Mouse (Mus musculus) kidney, postnatal 0 days (tissue): ENCODE measurements around the gene Cers5. TPM values are rescaled to one million over a fixed set of nuclear protein-coding genes. Genes with fewer than 3 reads are reported as not detected.
A peak's percentile ranks its signal among the peaks of the same experiment; 100 is the strongest.

Experiments used
- ATAC-seq: fragments of 200-750 bp; cut with Nextera tagmentation; replicated peaks from 2 replicates; pipeline ENCODE4 v1.8.0; 2017; ENCODE audit warnings: low read depth, moderate number of reproducible peaks, moderate TSS enrichment, moderate library complexity; ENCODE audit not compliant: low FRiP score
- DNase-seq: peaks from one replicate; pipeline ENCODE4 v3.0.0-alpha.2; 2016; ENCODE audit warnings: low spot score
- H3K27ac ChIP-seq: fragments of 300-500 bp; sonication (generic); 2 replicates; pipeline ENCODE4 v1.5.1; 2014; ENCODE audit warnings: mild to moderate bottlenecking
- H3K27me3 ChIP-seq: fragments of 300-500 bp; sonication (generic); 2 replicates; pipeline ENCODE4 v1.6.1; 2014; ENCODE audit warnings: low read length, mixed read lengths; ENCODE audit not compliant: insufficient read depth
- H3K36me3 ChIP-seq: fragments of 300-500 bp; sonication (generic); 2 replicates; pipeline ENCODE4 v1.6.1; 2014; ENCODE audit warnings: low read length, mixed read lengths; ENCODE audit not compliant: insufficient read depth
- H3K4me1 ChIP-seq: fragments of 300-500 bp; sonication (generic); replicated peaks from 2 replicates; pipeline ENCODE4 v1.6.1; 2014; ENCODE audit warnings: antibody characterized with exemption, low read length, mixed read lengths; ENCODE audit not compliant: insufficient read depth
- H3K4me2 ChIP-seq: fragments of 300-500 bp; sonication (generic); 2 replicates; pipeline ENCODE4 v1.6.1; 2014; ENCODE audit warnings: mild to moderate bottlenecking, low read length, moderate library complexity, mixed read lengths
- H3K4me3 ChIP-seq: fragments of 300-500 bp; sonication (generic); replicated peaks from 2 replicates; pipeline ENCODE4 v1.5.1; 2014; ENCODE audit warnings: low read depth, low read length
- H3K9ac ChIP-seq: fragments of 300-500 bp; sonication (generic); 2 replicates; pipeline ENCODE4 v1.6.1; 2014; ENCODE audit warnings: low read depth, low read length
- H3K9me3 ChIP-seq: fragments of 300-500 bp; sonication (generic); replicated peaks from 2 replicates; pipeline ENCODE4 v1.6.1; 2016; ENCODE audit warnings: low read length, inconsistent platforms, mixed read lengths
- CTCF ChIP-seq: IDR thresholded peaks from 2 replicates; pipeline ENCODE4 v1.5.1; 2016; ENCODE audit warnings: antibody characterized with exemption, low read depth, mild to moderate bottlenecking, moderate library complexity
- WGBS: fragments of 180-500 bp; shearing (Covaris S2); extraction: QIAGEN DNeasy Blood & Tissue Kit; methylation state at CpG from one replicate; pipeline ENCODE4 v1.1.7; 2014; 5-methylcytosine and 5-hydroxymethylcytosine counted together
- polyA plus RNA-seq: library from polyadenylated mRNA; unstranded; fragments of >200 nt; fragmentation: Nextera tagmentation; extraction: Ambion mirVana; gene quantifications from 2 replicates; pipeline ENCODE4 v1.2.1, GENCODE M21; 2015

Gene Cers5
- polyA plus RNA-seq, 1 experiment from 2014 or later: 60.8 TPM

DNA sequence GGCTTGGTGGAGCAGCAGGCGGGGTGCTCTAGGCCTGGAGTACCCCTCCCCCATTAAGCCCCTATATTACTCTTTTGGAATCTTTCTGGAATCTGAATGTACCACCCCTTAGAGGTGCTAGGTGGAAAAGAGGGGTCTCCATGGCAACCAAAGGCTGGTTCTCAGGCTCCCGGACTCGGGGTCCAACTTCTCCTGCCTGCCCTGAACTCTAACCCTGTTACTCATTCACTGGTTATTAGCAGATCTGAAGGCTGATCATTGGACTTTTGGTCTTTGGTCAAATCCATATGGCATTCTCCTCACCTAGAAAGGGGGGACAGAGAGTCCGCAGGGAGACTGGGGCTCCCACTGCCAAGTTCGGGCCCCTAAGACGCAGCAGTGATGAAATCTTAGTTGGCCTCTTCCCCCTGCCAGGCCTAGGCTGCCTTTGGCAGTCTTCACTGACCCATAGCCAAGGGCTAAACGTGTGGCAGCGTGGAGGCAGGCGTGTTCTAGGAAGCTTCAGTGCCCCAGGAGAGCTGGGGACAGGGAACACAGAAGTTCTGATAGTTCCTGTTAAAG lies 54.1 kb downstream of the Cers5 start:
- peak overlapping the region; percentile 86 for H3K27ac ChIP-seq
- no peaks in the 10 kb centered on the region for H3K27me3 ChIP-seq
- peak overlapping the region; percentile 38; the same call in 1 of the 2 replicates for H3K4me2 ChIP-seq
- ATAC-seq (no peak), DNase-seq (no peak)
- no peak overlapping the region for H3K4me3 ChIP-seq
- no peak for TF ChIP-seq CTCF
- H3K9me3 ChIP-seq: no peaks in the 10 kb centered on the region
- 66% methylated on average over 9 of the region's 9 CpGs for WGBS
- H3K9ac ChIP-seq: 0 out of 2 replicates have a peak overlapping the region, but pooled peaks have one; percentile 24
- H3K4me1 ChIP-seq: peaks cover 33% of the 10 kb centered on the region
- no peaks in the 10 kb centered on the region for H3K36me3 ChIP-seq

DNA sequence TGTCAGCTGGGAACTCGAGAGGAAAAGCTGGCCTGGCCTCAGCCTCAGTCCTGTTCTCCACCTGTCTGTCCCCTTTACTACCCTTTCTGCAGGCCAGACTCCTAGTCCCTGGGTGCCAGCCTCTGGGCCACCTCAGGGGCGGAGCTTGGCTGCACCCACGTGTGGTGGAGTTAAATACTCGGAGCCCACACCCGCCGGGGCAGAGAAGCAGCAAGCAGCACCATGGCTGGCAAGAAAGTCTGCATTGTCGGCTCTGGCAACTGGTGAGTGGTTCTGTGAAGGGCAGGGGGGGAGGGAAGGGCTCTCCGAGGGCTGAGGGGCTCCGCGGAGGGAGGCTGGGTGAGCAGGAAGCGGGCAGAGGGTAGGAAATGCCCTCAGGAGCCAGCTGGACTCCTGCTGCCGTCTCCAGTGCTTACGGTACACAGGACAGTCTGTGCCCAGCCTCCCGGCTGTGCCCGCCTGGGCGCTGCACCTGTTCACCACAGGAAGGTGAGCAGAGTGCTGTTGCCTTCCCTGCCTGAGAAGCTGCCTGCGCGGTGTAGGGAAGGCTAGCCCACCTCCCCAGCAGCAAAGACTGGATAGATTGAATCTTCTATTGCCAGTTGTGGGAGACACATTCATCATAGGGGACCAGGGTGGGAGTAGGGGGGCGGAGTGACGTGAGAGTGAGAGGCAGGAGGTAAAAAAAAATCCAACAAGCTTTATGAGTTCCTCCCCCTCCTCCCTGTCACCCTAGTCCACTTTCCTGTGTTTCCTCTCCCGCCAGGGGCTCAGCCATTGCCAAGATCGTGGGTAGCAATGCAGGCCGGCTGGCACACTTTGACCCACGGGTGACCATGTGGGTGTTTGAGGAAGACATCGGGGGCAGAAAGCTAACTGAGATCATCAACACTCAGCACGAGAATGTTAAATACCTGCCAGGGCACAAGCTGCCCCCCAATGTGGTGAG lies 55.0 kb downstream of the Cers5 start, which contains the start of gene Gpd1:
Gene Gpd1 (plus strand): TSS at position 130 of the 949 bp plus-strand sequence.
- H3K4me2 ChIP-seq: peak within 1 kb of the TSS; percentile 38
- H3K4me3 ChIP-seq: peak within 1 kb of the TSS; percentile 8; the same call in 1 of the 2 replicates
- no peaks in the 10 kb centered on the region for H3K27me3 ChIP-seq
- peak; percentile 34 for DNase-seq
- H3K4me1 ChIP-seq: peaks cover 26% of the 10 kb centered on the region
- WGBS: 39% methylated on average over 24 of the region's 26 CpGs
- peak within 1 kb of the TSS; percentile 86 for H3K27ac ChIP-seq
- no peak for TF ChIP-seq CTCF
- H3K9me3 ChIP-seq: no peaks in the 10 kb centered on the region
- ATAC-seq: peak; percentile 34
- H3K36me3 ChIP-seq: 0 out of 2 replicates have a peak, but pooled peaks cover 5% of the 10 kb centered on the region
- peak within 1 kb of the TSS; percentile 36; the same call in 1 of the 2 replicates for H3K9ac ChIP-seq

- TF ChIP-seq CTCF: no peak
- H3K4me1 ChIP-seq: peaks cover 21% of the 10 kb centered on the region
- no peak overlapping the region for H3K9ac ChIP-seq
- ATAC-seq: no peak
- H3K4me2 ChIP-seq: no peak overlapping the region
- no peaks in the 10 kb centered on the region for H3K27me3 ChIP-seq
- peaks cover 12% of the 10 kb centered on the region; the same call in 1 of the 2 replicates for H3K36me3 ChIP-seq
- WGBS: 69% methylated on average over 12 of the region's 12 CpGs
- no peaks in the 10 kb centered on the region for H3K9me3 ChIP-seq
- no peak for DNase-seq
- no peak overlapping the region for H3K27ac ChIP-seq
- no peak overlapping the region for H3K4me3 ChIP-seq
Observed at GRCm38 (mm10) chr15:99716814-99717213, 55.9 kb downstream of the Cers5 start.

- Histone ChIP-seq H3K9me3 (no peaks in the 10 kb centered on the region), H3K36me3 (peaks cover 18% of the 10 kb centered on the region), H3K27me3 (no peaks in the 10 kb centered on the region), H3K4me2 (no peak overlapping the region), H3K27ac (peak overlapping the region; percentile 48; the same call in 1 of the 2 replicates), H3K4me3 (no peak overlapping the region), H3K4me1 (peaks cover 21% of the 10 kb centered on the region), H3K9ac (0 out of 2 replicates have a peak overlapping the region, but pooled peaks have one; percentile 13)
- DNase-seq: peak; percentile 53
- no peak for ATAC-seq
- TF ChIP-seq CTCF: no peak
- WGBS: 47% methylated on average over 11 of the region's 11 CpGs
Observed at GRCm38 (mm10) chr15:99715982-99716746, 56.5 kb downstream of the Cers5 start.

- H3K4me3 ChIP-seq: no peak overlapping the region
- no peak for TF ChIP-seq CTCF
- no peak for DNase-seq
- peaks cover 21% of the 10 kb centered on the region for H3K4me1 ChIP-seq
- H3K9ac ChIP-seq: no peak overlapping the region
- peaks cover 24% of the 10 kb centered on the region for H3K36me3 ChIP-seq
- H3K9me3 ChIP-seq: no peaks in the 10 kb centered on the region
- H3K27me3 ChIP-seq: no peaks in the 10 kb centered on the region
- WGBS: 62% methylated on average over 13 of the region's 13 CpGs
- H3K27ac ChIP-seq: no peak overlapping the region; the same call in 1 of the 2 replicates
- no peak overlapping the region for H3K4me2 ChIP-seq
- ATAC-seq: no peak
Observed at GRCm38 (mm10) chr15:99715361-99715865, 57.3 kb downstream of the Cers5 start.
